Mouse (Mus musculus) CD4-positive, CD25-positive, alpha-beta regulatory T cell, adult 2 months (primary cell): ENCODE data around the gene Cpeb3.
"Not testable (repeated sequence)": the region's sequence is repeated elsewhere in the genome, so short reads cannot be mapped to it uniquely, and the experiment has no call there.

Source experiments
- DNase-seq: peaks from one replicate; pipeline ENCODE4 v3.0.0-alpha.2; 2012; ENCODE audit warnings: low read depth, low spot score

Cpeb3 gene

DNA sequence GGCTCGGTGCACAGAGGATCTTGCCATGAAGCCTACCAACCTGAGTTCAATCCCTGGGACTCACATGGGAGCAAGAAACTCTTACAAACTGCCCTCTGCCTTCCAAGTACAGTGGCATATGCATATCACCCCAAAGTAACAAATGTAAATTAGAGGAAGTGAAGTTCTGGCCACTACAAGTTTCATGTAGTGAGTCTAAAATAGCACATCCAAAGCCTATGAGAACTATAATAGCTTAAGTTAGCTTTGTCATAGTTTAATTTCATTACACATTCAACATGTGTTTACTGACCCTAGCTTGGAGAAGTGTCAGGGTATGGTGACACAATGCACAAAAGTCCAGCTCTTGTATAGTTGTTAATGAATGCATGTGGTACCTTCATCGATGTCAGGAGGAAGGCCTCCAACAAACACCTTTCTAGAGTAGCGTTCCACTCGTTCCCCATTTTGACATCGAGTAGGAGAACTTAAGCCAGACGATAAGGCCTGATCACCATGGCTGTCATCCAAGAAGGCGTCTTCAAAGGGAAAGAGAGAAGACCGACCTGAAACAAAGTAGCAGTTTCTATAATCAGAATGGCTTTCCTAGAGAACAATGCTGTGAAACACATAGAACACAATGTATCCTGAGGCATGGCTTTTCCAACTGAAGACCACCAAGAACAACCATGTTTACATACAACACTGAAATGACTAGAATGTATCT lies 120.2 kb downstream of the Cpeb3 start:
- no peak for DNase-seq

DNA sequence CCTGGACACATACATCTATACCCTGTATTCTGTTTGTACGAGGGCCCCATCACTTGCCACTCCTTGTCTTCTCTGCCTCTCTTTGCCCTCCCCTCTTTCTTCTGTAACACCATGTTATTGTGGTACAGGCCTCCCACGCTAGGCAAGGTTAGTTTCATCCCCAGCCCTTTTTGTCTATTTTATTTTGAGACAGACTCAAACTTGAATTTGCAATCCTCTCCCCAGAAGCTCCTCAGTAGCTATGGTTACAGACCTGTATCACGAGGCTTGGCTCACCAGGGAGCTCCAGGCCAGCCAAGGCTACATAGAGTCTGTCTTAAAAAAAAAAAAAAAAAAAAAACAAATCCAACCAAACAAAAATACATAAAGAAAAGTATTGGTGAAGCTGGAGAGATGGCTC lies 123.9 kb downstream of the Cpeb3 start:
- DNase-seq = no peak

DNA sequence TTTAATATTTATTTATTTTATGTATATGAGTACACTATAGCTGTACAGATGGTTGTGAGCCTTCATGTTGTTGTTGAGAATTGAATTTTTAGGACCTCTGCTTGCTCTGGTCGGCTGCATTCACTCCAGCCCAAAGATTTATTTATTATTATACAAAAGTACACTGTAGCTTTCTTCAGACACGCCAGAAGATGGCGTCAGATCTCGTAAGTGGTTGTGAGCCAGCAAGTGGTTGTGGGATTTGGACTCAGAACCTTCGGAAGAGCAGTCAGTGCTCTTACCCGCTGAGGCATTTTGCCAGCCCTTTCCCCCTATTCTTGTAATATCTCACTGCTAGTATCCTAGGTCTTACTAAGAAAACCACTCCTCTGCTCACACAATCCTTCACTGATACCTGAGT lies 126.9 kb downstream of the Cpeb3 start:
- no peak for DNase-seq

DNA sequence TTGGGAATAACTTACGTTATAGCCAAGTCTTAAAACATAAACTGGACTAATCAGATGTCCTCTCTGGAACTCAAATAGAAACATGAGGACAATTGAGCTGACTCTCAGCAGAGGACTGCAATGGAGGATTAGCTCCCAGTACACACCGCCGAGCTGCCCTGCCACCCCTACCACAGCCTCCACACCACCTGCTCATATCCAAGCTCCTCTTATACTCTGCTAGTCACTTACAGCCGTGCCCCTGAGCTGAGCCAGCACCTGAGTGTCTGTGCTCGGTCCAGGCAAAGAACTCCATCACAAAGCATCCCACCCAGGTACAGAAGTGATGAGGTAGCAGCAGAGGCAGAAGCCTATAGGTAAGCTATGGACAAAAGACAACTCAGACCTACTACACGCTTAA lies 129.2 kb downstream of the Cpeb3 start:
- DNase-seq = no peak

DNA sequence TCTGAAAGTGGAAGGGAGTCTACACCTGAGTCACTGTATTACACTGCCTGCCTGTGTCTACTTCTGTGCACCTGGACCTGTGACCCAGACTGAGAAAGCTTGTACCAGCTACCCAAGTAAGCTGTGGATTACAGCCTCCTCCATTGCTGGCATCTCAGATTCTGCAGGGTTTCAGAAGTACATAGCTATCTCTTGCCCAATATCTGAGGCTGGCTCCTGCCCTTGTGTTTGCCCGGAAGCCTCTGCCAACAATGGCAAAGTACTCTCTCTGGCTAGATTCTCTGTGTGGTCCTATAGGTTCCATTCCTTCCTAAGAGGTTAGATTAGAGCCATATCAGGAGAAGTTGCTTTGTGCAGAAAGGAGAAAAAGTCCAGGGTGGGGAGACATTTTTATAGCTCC lies 129.8 kb downstream of the Cpeb3 start:
- no peak for DNase-seq

DNA sequence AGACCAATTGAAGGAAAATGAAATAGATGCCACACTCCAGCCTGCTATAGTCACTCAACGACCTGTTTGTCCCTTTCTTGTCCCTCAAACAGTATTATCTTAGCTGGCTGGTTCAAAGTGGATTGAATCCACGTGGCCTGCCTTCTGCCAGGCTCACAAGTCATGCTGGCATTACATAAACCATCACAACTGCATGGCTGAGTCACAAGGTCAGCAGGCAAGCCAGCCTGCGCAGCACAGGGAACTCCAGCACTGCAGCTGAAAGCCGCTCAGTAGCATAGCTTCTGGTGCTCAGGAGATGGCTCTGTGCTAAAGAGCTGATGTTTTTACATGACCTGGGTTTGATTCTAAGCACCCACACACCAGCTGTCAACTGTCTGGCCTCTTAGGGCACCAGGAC lies 130.3 kb downstream of the Cpeb3 start:
- no peak for DNase-seq

DNA sequence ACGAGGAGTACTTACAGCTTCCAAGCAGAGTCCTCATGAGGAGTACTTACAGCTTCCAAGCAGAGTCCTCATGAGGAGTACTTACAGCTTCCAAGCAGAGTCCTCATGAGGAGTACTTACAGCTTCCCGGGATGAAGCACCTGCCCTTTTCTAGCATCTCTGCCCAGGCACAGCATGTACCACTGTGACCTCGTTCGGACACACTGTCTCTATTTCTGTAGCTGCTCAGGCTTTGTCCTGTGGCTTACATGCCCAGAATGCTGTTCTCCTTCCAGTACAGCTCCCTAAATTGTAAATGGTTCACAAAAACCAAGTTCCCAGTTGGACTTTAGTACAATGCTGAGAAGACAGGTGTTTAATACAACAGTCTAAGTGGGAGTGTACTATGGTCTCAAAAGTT lies 131.1 kb downstream of the Cpeb3 start:
- not testable (repeated sequence) for DNase-seq

DNA sequence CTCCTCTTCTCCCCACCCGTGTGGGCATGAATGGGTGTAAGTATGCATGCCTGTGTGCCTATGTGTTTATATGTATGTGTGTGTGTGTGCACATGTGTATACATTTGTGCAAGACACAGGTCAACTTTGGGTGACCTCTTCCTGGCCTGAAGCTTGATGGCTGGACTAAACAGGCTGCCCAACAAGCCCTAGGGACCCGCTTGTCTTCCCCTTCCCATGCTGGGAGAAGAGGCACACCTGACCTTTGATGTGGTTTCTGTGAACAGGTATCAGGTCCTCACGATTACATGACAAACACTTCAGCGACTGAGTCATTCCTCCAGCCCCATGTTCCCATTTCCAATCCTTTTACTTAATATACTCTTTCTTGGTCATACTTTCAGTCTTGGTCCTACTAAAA lies 131.8 kb downstream of the Cpeb3 start:
- no peak for DNase-seq

DNA sequence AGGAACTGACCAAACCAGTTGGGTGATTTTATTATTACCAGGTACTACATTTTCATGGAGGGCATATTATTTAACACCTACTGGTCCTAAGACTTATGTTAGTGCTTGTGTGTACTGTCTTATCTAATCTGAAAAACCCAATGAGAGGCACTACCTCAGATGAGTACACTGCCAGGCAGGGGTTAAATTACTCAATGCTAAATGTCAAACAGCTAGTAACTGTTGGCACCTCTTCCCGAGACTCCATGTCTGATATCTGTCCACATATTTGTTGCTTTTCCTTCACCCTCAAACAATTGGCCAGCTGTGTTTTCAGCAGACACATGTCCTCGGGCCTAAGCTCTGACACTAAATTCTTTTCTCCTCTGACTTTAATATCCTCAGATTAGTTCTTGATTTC lies 132.3 kb downstream of the Cpeb3 start:
- DNase-seq = no peak

DNA sequence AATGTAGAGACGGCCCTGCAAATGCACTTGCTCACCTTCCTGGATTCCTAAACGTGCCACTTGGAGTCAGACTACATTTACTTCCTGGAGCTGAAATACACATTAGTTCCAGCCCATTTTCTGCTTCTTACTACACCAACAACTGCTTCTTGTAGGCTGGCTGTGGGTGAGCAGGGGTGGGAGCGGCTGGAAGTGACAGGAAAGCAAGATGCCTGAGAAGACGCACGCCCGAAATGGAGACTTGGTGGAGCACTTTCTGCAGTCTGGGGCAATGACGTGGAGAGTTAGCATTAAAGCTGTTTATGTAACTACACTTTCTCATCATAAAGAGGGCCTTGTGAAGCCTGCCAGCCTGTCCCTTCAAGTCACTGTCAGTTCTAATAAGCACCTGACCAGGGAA lies 132.7 kb downstream of the Cpeb3 start:
- DNase-seq = no peak

DNA sequence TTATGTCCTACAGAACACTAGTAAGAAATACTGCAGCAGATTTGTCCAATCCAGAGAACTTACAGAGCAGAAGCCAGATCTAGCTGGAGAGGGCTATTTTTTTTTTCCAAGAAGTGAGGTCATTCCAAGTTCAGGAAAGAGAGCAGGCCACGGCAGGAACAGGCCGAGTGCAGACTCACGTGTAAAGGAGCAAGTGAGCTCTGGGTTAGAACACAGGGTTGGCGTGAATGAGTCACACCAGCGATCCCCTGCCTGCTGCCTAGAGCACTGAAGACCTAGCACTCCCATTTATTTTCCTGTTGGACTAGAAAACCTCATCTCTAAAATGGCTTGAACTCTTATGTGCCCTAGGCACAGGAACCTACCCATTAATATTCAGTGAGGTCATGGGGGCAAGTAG lies 133.7 kb downstream of the Cpeb3 start:
- DNase-seq = no peak

DNA sequence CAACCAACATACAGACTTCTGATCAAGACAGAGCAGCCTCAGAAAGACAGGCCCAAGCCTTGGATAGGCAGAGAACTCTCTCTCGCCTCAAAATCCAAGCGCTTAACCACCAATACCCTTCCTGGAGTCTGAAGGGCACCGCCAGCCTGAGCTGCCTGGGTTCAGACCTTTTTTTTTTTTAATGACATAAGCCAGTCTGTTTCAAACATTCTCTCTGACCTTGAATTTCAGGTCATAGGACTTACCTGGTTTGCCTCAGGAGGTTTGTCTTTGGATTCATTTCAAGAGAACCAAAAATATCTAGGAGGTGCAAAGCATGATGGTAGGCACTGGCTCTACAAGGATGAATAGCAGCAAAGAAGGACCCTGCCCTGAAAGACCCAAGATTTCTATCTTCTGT lies 134.1 kb downstream of the Cpeb3 start:
- DNase-seq = no peak

DNA sequence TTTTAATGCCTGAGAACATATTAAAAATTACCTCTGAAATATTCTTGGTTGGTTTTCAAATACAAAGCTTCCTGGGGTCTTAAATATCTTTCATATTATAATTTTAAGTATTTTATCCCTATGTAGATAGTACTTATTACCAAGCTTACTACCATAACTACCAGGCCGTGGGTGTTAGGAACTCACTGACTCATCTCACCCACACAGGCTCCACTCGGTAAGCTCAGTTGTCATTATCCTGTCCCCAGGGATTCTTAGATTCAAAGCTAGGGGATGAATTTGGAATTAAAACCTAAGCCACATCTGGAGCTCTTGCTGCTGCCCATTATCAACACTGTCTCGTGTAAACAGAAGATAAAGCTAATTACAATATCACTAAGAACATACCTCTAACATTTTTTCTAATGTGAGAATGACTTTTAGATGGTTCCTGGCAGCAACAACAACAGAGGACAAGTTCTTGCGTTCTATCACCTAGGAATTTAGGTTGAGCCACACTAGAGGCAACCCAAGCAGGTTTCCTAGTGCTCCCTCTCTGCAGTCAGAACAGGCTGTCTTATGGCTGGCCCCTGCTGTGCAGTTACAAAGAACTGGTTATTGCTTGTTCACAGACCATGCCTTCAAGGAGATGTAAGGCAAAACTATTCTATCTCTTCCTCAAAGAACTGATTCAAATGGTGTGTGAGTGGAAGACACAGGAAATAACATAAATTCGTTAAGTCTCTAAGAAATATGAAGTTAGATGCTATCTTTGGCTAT lies 135.4 kb downstream of the Cpeb3 start:
- no peak for DNase-seq

DNA sequence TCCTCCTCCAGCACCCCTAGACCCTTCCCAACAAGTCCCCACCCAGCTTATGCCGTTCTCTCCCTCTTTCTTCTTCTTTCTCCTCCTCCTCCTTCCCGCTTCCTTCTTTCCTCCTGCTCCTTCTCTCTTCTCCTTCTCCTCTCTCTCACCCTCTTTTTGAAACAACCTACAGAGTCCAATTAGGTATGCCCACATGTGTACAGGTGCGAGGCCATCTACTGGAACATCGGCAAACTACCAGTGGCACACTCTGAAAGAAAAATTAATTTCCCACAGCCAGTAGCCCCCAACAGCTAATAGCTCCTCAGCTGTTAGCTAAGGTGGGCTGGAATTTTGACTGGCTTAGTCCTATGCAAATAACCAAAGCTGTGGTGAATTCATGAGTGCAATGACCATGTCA lies 139.2 kb downstream of the Cpeb3 start:
- DNase-seq = no peak

DNA sequence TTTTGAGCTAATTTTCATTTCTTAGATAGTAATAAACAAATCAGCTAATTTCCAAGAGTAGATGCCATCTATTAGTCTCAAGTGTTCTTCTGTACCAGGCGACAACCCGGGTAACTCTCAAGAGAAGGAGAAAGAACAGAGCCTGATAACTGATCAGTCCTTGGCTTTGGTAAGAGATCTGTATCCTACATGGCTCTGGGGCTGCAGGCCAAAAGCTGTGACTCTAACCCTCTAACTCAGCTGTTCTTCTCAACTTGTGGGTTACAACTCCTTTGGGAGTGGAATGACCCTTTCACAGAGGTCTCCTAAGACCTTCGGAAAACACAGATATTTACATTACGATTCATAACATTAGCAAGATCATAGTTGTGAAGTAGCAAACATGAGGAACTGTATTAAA lies 148.3 kb downstream of the Cpeb3 start:
- no peak for DNase-seq

DNA sequence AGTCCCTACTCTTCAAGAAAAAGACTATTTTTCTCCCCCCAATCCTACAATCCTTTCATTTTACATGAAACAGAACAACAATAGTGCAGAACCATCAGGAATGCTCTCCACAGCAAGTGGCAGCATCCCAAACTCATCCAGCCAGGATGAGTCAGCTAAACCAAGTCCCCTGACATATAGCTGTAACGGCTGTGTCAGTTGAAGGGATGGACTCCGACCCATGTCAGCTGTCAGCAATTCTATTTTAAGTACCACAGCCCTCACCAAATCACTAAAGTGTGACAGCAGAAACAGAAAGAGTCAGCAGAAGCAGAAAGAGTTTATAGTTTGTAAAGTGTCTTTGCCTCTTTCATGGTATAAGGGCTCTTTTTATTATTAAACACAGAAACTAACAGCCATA lies 148.8 kb downstream of the Cpeb3 start:
- DNase-seq = no peak

DNA sequence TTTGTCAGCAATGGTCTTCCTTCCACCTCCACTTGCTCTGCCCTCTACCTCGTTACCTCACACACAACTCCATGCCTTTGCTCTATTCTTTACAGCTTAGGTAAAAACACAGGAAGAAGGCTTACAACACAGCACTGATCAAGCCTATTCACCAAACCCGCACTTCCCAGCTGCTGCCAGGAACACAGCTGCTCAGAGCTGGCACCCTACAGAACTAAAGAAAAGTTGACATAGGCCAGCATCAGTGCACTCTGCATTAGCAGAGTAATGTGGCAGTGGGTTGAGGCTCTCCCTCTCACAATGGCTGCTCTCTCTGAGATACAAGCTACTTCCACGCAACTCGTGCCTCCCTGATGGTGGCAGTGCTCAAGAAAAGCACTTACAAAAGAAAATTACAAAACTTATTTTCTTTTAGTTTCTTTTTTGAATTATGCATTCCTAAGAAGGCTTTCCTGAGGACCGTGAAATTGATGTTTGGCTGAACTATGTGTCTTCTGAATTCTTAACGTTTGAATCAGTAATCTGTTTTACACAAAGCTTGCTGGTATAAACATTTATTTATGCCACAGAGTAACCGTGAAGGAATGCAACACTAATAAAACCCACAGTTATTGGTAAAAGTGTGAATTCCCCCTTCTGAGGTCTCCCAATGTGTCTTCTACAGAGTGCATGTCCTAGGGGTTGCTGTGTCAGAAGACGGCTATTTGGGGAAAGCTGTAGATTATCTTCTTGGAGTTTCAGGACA lies 151.1 kb downstream of the Cpeb3 start:
- no peak for DNase-seq

DNA sequence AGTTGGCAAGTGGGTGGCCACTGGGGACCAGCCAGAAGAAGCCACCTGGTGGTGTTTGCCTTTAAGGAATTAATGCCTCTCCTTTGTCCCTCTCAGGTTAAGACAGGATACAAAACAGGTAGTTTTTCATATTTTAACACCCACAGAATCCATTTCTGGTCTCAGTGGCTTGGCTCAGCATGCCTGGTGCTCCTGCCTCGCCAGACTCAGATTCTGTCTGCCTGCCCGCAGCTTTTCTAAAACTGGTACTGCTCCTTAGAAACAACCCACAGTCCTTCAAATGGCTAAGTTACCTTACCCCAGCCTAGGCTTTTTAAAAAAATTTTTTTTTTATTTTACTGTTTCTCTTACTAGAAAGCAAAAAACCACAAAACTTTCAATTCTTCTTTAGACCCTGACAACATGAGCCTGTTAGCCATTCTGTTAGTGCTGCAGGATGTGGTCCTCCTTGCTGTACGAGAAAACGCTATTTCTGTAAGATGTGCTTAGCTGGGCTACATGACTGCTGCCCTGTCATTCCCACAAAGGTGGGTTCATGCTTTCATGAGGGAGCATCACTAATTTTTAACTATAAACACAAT lies 152.3 kb downstream of the Cpeb3 start:
- DNase-seq = no peak

DNA sequence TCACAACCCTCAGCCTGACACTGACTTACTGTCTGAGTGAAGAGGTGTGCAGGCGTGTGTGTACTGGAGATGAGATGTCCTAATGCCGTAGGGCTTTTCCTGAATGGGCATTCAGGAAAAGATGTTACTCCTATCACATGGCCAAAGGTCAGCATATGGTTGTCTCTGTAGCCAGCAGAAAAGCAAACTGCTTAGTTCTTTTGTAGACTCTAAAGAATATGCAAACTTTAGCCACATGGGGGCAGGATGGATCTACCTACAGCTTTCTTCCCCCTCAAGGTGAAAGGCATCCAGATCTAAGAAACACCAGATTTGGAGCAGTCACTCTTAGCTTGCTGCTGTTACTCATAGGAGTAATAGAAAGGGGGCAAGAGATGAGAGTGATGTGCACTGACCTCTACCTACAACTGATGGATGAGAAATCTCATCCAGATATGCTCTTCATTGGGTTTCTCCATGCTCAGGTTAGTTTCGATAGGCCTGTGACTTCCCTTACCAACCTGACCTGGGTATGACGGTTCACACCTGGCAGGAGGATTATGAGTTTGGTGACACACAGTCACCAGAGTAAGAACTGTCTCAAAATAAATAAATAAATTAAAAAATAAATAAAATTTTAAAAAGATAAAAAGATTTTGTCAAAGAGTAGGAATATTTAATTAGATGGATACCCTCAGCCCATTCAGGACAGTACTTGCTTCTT lies 157.6 kb downstream of the Cpeb3 start:
- peak; percentile 40 for DNase-seq

DNA sequence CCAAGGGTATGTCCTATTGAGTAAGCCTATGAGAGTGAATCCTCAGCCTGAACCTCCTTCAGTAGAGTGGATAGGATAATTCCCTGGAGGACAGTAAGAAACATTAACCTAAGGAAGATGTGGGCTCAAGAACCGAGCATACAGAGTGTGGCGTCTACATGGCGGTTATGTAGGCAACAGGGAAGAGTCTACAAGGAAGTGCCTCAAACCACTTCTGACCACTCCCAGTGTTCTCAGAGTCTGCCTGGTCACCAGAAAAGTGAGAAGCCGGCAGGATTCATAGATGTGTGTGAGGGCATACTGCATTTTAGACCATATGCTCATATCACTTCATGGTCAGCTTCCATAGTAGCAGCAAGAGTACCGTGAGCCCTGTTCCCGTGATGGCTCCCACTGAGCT lies 159.9 kb downstream of the Cpeb3 start:
- no peak for DNase-seq

DNA sequence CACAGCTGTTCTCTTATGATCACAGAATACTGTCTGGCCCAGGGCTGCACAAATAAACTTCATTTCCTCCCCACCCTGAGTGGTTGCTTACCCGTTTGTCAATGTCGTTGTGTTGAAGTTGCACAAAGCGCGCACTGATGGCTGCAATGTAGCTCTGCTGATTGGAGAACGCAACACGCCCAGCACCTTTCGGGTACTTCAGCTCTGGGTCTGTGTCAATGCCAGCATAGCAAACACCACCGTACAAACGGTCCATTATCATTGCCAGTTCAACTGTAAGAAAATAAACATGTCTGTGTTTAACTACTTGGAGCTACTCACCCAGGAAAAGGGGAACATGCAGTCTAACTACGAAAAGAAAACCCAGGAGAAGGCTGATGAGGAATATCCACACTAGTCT lies 164.0 kb downstream of the Cpeb3 start:
- no peak for DNase-seq

DNA sequence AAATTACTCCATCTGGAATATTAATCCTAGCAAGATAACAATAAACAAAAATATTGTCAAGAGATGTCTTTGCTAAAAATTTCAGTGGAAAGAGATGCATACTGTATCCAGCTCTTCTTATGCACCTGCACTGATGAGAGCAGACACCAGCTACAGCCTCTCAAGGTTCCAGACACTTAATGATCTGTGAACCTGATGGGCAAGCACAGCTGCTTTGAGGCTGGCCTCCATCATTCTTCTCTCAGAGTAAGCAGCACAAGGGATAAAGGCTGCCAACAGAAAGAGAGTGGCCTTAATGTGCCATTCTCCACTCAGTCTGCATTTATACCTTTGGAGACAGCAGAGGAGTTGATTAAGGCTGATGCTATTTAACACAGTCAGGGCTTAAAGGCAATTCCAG lies 167.5 kb downstream of the Cpeb3 start:
- DNase-seq = no peak
